Mouse (Mus musculus) adrenal gland, postnatal 10 days (tissue): ENCODE measurements around the gene Sarnp. TPM values are rescaled to one million over a fixed set of nuclear protein-coding genes. Genes with fewer than 3 reads are reported as not detected.
A peak's percentile ranks its signal among the peaks of the same experiment; 100 is the strongest.

ENCODE experiments used
- DNase-seq: peaks from one replicate; pipeline ENCODE4 v3.0.0; 2021; ENCODE audit warnings: mixed read lengths
- long read RNA-seq, 2 experiments: library from polyadenylated mRNA; stranded (forward); transcript quantifications; one replicate each; pipeline ENCODE4 v2.0.0; 2021
- total RNA-seq, 2 experiments: library from RNA; stranded (reverse); gene quantifications; 2 replicates each; pipeline ENCODE4 v1.2.3; 2021

Sarnp gene
- total RNA-seq = 10 to 100 TPM; 52.0 to 55.0 TPM
- long read RNA-seq, experiment 1, transcript Sarnp-201 (11 exons, 918 nt) = major isoform, 101 of 169 reads
- long read RNA-seq, experiment 1, partial matches to known transcripts = 11 of 169 reads
- long read RNA-seq, experiment 1, other reads (novel, unspliced or antisense) = 57 of 169 reads
- long read RNA-seq, experiment 2, transcript Sarnp-201 (11 exons, 918 nt) = major isoform, 56 of 112 reads
- long read RNA-seq, experiment 2, partial matches to known transcripts = 14 of 112 reads
- long read RNA-seq, experiment 2, other reads (novel, unspliced or antisense) = 42 of 112 reads

DNA sequence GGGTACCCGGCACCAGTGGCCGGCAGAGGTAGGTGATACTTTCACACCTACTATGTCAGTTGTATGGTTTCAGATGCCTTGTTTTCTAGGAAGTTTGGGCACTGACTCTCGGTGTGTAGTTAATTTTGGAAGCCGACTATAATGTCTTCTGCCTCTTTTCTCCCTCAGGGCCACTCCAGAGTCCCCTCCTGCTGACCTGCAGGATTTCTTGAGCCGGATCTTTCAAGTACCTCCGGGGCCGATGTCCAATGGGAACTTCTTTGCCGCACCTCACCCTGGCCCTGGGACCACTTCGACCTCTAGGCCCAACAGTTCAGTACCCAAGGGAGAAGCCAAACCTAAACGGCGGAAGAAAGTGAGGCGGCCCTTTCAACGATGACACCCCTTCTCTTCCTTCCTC, at the start of gene Sarnp:
Gene Sarnp (plus strand): TSS at position 301 of the 400 bp plus-strand sequence.
- DNase-seq = no peak

DNA sequence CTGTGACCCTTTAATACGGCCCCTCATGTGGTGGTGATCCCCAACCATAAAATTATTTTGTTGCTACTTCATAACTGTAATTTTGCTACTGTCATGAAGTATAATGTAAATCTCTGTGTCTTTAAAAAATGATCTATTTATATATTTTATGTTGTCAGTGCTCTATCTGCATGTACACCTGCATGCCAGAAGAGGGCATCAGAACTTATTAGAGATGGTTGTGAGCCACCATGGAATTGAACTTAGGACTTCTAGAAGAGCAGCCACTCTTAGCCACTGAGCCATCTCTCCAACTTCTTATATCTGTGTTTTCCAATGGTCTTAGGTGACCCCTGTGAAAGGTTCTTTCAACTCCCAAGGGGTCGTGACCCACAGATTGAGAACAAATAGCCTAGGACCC, 44.2 kb upstream of the Sarnp start:
- no peak for DNase-seq

DNA sequence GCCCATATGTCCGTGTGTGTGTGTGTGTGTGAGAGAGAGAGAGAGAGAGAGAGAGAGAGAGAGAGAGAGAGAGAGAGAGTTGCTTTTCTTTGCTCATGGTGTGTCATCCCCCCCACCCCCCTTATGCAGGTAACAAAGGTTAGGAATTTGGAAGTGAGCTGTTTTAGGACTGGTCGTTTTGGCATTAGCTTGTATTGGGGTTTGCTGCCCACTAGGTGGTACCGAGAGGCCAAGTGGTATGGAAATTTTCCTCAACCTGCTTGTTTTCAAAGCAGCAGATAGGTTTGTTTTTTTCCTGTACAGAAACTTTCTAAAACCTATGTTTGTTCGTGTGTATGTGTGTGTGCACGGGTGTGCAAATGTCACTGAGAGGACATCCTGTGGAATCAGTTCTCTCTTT, 43.4 kb upstream of the Sarnp start:
- DNase-seq = no peak

DNA sequence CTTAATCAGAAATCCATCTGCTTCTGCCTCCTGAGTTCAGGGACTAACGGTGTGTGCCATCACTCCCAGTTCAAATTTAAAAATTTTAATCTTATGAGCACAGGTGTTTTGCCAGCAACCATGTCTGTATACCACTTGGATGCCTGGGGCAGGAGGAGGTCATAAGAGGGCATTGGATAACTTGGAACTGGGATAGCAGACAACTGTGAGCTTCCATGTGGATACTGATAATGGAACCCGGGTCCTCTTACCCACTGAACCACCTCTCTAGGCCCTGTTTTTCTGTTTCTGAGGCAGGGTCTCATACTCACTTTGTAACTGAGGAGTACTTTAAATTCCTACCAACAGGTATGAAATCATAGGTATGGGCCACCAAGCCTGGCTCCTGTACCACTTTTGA, 38.7 kb upstream of the Sarnp start:
- no peak for DNase-seq

DNA sequence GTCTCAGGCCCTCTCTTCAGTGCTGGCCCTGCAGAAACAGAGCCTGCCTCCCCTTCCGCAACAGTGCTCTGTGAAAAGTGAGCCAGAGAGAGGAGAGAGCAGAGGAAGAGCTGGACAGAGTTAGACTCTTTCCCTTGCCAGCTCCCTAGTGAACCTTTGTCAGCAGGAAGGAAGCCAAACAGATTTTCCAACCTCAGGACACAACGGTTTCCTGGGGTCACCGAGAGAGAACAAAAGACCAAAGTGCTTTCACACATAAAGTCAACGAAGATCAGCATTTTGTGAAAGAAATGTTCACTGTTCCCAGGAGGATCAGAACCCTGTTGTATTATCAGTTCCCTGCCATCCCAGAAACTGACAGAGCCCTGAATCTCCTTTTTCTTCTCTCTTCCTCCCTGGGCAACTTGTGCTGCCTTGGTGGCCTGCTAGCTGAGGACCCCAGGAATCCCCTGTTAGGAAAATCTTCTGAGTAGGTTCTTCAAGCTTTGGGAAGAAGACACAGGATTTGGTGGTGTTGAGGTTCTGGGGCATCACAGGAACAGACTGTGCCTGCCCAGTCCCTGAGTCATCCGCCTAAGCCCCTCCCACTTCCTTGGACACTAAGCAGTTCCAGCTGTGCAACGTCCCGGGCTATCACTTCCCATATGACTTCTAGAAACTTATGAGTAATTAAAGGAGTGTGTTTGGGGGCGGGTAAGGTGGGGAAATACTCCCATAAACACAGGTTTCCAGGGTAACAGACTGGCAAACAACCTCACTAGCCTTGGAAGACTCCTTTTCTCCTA, 37.9 kb upstream of the Sarnp start:
- peak; percentile 78 for DNase-seq

DNA sequence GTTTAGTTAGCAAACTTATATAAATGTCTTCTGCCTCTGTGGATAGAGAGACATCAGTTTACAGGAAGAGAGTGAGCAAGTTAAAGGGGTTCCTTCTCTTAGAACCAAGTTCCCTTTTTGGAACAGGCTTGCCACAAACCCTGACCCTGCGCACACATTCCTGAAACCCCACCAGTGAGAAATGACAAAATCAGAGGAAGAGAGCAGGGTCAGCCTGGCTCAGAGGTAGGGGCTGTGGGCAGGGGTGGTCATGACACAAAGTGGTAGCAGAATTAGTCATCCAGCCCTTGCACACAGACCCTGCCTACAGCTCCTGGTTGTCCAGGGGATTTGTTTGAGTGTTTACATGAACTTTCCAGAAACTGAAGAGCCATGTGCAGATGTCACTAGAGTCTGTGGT, 36.9 kb upstream of the Sarnp start:
- DNase-seq = no peak

DNA sequence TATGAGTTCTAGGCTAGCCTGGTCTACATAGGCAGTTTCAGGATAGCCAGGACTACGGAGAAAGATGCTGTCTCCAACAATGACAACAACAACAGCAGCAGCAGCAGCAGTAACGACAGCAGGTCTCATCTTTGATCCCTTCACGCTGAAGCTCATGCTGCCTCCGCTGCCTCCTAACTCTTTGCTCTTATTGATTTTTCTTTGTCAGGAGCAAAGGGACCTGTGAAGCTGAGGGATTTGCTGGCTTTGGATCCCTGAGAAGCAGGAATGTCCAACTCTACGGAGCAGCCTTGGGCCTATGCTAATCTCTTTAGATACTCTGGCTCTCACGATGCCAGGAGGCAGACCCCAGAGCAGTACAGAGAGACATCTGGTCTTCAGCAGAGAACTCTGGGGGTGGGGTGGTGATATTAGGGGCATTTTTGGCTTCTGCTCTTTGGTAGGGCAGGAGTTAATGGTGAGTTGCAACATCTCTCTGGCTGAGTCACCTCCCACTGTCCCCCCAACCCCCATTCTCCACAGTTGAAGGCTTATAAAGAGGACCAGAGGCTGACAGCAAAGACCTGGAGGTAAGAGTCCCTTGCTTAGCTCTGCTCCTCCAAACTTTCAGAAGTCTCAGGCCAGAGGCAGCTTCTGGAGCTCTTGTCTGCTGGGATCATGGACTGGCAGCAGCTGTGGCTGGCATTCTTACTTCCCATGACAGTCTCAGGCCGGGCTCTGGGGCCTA, 26.6 kb upstream of the Sarnp start, which contains the start of gene Mmp19:
Gene Mmp19 (plus strand): TSS at position 513 of the 727 bp plus-strand sequence.
- peak; percentile 63 for DNase-seq

DNA sequence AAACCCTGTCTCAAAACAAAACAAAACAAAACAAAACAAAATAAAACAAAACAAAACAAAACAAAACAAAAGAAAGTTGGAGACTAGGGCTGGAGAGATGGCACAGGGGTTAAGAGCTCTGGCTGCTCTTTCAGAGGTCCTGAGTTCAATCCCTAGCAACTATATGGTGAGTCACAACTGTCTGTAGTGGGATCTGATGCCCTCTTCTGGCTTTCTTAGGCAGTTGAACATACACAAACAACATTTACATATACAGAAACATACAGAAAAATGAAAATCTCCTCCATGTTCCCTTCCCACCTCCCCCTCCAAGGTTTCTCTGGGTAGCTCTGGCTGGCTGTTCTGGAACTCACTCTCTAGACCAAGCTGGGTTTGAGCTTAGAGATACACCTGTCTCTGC, 25.1 kb upstream of the Sarnp start:
- no peak for DNase-seq

DNA sequence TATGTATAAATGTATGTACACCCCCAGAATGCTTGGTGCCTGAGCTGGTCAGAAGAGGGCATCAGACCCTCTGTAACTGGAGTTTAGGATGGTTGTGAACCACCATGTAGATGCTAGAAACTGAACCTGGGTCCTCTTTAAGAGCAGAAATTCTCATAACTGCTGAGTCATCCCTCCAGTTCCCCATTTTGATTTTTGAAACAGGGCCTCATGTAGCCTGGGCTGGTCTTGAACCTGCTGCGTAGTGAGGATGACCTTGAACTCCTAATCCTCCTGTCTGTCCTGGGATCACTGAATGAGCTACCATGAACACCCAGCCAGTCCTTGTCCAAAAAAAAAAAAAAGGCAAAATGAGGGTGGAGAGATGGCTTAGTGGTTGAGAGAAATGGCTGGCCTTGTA, 23.9 kb upstream of the Sarnp start:
- DNase-seq = no peak

DNA sequence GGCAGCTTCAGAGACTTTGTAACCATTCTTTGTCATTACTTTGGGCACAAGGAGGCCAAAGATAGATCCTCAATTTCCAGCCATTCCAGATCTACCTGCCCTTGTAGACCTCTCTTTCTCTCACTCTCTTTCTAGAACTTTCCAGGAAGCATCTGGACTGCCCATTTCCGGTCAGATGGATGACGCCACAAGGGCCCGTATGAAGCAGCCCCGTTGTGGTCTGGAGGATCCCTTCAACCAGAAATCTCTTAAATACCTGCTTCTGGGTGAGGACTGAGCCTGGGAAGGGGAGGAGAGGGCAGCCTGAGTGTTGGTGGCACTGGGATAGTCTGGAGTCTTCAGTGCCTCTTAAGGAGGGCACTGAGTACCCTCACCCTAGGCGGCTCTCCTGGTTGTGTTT, 22.7 kb upstream of the Sarnp start:
- DNase-seq = no peak

DNA sequence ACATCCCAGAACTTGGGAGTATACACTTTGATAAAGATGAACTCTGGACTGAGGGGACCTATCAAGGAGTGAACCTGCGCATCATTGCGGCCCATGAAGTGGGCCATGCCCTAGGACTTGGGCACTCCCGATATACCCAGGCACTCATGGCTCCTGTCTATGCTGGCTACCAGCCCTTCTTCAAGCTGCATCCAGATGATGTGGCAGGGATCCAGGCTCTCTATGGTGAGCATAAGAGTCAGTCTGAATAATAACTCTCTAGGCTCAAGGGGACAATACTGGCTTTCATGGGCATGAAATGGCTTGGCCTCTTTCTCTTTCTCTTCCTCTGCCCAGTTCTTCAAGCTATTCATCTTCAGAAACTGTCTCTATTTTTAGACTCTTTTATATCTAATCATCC, 21.6 kb upstream of the Sarnp start:
- DNase-seq = no peak

DNA sequence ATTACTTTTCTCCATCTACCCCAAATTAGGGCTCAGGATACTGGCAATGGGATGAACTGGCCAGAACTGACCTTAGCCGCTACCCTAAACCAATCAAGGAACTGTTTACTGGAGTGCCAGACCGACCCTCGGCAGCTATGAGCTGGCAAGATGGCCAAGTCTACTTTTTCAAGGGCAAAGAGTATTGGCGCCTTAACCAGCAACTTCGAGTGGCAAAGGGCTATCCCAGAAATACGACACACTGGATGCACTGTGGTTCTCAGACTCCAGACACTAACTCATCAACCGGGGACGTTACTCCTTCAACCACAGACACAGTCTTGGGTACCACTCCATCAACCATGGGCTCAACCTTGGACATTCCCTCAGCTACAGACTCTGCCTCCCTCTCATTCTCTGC, 18.5 kb upstream of the Sarnp start:
- no peak for DNase-seq

DNA sequence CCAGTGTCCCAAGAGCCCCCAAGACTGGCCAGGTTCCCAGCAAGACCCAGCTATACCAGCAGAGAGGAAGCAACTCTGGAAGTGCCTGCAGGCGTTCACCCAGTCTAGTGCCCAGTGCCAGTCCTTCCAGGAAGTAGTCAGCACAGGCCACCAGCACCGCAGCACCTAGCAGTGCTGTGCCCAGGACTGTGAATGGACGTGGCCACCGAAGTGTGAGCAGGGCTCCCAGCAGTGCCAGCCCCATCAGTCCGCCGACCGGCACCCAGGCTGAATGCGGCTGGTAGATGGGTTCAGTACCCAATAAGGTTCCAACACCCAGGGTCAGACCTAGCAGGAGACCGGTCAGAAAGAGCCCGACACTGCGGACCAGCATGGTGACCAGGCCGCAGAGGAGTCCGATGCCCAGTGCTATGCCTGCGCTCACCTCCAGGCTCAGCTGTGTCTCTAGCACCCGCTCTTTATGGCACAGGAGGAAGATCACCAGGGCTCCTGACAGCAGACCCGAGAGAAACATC, 15.1 kb upstream of the Sarnp start:
- no peak for DNase-seq

DNA sequence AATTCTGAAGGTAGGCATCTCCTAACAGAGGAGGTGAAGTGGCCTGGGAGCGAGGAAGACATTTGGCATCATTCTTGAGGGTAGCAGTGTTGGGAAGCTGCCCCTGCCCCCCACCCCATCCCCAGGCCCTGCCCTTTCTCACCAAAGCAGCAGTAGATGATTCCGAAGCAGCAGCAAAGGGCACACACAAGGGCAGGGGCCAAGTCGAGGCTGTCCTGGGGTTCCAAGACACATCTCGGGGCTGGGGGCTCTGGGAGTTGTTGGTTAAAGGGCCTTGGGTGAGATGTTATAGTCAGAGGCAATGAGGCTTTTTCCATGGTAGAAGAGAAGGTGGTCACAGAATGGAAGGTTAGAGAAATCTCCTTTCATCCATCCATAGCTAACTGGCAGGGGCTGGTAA, 14.2 kb upstream of the Sarnp start:
- DNase-seq = no peak

DNA sequence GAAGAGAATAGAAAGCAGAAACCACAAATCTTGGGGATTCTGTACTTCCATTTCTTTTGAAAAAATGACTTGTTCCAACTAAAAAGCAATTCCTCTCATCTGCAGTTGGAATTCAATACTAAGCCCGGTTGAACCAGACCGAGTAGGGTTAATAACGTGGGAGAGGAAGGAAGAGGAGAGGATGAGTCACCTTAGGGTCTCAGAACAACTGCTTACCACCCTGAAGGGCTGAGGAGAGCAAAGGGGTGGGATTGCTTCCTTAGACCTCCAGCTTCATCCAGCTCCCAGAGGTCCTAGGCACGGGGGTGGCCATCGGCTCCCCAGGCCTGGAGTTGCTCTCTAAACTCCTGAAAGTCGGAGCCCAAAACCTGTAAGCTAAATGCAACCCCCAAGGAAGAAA, 13.8 kb upstream of the Sarnp start:
- no peak for DNase-seq

DNA sequence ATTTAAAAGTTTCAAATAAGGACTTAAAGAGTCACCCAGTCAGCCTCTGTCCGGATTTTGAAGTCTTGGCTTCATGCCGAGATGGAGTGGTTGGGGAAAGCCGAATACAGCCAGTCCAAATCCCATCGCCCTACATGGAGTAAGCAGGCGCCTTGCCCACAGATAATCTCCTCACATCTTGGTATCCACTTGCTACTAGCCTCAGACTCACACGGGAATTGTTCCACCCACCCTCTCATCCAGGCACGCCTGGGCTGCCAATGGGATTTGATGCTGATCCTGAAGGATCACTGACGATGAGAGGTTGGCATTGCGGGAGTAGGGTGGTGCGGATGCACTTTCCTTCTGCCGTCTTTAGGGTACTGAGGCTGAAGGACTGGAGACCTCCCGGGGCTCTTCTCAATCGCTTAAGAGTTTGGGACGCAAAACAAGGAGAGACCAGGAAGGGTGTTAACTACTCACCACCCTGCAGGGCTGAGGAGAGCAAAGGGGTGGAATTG, 13.3 kb upstream of the Sarnp start, which contains the start of gene Dnajc14:
Gene Dnajc14 (plus strand): TSS at position 292 of the 500 bp plus-strand sequence.
- DNase-seq = peak; percentile 69

DNA sequence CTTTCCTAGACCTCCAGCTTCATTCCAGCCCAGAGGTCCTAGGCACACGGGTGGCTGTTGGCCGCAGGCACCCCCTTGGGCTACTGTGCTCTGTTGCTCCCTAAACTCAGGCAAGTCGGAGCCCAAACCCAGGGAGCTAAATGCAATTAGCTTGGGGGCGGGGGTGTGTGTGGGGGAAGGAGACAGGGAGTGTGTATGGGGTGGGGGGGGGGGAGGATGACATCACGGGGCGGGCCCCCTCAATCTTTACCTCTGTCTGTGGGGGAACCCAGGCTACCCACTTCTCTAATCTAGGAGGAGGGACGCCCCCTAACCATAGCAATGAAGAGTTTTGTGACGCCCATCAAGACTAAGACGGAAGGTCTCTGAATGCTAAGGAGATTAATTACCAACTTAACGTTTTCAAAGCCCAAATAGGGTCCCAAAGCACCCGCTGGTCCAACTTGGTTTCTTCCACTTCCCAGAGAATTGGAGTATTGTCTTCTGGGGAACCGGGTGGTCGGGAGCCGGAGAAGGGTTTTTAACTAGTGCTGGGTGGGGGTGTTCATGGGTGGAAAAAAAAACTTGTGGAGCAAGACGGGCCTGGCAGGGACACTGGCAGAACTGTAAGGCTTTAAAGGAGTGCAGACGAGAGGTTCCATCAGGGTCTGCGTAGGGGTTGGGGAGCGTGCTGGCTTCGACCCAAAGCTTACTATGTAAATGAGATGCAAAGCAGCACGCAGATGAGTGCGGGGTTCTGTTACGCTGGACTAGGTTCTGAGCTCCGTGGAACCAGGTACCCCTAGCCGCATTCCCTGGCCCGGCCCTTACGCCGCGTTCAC, 12.7 kb upstream of the Sarnp start, which contains the start of gene Tmem198b:
Gene Tmem198b (minus strand): TSS at position 100 of the 821 bp plus-strand sequence.
- peak; percentile 74 for DNase-seq

DNA sequence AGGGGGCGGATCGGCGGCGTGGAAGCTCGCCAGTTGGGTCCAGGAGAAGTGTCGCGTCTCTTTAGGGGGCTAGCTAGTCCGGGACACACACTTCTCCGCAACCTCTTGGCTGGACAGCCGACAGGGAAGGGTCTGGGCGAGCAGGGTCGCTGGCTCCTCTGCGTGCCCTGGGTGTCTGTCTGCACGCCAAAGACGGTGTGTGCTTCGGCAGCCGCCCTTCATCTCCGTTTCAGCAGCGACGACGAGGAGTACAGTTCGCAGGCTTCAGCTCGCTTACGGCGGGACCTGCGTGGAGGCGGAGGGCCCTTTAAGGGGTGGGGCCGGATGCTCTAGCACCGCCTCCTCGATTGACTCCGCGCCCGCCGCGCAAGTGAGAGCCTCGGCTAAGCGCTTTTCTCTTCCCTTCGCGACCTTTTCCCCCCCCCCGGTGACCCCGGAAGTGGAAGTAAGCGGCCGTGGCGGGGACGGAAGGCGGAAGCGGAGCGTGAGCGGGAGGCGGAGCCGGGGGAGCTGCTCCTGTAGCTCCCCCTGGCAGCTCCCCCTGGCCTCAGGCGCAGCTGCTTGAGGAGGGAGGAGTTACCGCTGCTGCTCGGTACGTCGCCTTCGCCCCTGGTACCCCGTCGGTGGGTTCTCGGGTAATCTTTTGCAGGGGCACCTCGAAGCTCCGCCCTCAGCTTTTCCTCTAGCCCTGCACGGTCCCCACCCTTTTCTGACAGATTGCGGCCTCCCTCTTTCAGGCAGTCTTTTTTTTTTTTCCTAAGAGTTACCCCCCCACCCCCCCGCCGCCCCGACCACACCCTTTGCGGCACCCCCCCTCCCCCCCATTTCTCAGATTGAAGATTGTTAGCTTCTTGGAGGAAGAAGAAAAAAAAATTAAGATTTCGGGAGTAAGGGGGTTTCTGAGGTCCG, 11.8 kb upstream of the Sarnp start:
- peak; percentile 98 for DNase-seq

DNA sequence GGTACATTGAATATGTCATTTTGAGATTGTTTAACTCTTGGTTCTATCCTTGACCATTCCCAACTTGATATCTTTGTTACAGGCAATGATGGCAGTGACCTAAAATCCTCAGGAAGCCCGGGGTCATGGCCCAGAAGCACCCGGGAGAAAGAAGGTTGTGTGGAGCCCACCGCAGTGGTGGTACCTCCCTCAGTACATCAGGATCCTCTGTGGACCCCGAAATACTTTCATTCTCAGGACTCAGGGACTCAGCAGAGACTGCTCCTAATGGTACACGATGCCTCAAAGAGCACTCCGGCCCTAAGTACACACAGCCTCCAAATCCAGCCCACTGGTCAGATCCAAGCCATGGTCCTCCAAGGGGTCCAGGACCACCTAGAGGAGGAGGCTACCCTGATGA, 11.0 kb upstream of the Sarnp start:
- DNase-seq = no peak

DNA sequence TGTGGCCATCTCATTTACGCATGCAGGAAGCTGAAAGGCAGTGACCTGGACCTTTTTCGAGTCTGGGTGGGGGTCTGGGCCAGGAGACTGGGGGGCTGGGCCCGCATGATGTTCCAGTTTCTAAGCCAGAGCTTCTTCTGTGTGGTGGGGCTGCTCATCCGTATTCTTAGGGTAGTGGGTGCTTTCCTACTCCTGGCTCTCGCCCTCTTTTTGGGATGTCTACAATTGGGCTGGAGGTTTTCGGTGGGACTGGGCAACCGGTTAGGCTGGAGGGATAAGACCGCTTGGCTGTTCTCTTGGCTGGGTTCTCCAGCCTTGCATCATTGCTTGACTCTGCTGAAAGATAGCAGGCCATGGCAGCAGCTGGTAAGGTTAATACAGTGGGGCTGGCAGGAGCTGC, 10.1 kb upstream of the Sarnp start:
- no peak for DNase-seq
